10 mouse cellular contexts compared by ENCODE assay signal in genomic region chrX:68585246-68585645, GRCm38 (mm10).
DNase-seq lines count a peak whose midpoint lies in the region; ATAC-seq and TF ChIP-seq lines count a peak whose summit lies in the region.
"Had no signal": no experiment of that assay in that cellular context is flagged by ENCODE, and none has a peak within 500 bp of the region (broad histone marks: within the 10 kb centered on the region; RNA-seq: fewer than 3 reads in every experiment).

No protein-coding gene starts in this region.

- no peak for DNase-seq in liver, embryonic 14.5 days (ENCODE audit: low read depth in 3 of 3, low spot score in 3 of 3)
- no peak for DNase-seq in liver, embryonic 11.5 days (ENCODE audit: low spot score)
- peak; percentile 63 for DNase-seq in MN1 (ENCODE audit: low spot score)
- peak; percentile 25 for DNase-seq in cerebellum, adult 8-10 months
- peak; percentile 58 for DNase-seq in gastrocnemius, postnatal 10 days
- peak; percentile 15 to 42 for DNase-seq in left cerebral cortex, adult 2 months (ENCODE audit: extremely low spot score in 1 of 2, low spot score in 2 of 2)
- DNase-seq in testis, postnatal 10 days (ENCODE audit: low spot score): peak; percentile 64

- H3K9ac ChIP-seq in liver, embryonic 14.5 days (replicated peaks): no peak overlapping the region
- H3K9ac ChIP-seq in liver, embryonic 11.5 days (ENCODE audit: low read depth, low read length): no peak overlapping the region
- no peak overlapping the region for H3K9ac ChIP-seq in forebrain, embryonic 15.5 days (replicated peaks)

- no peak overlapping the region for H3K4me2 ChIP-seq in liver, embryonic 14.5 days (ENCODE audit: low read depth)
- H3K4me2 ChIP-seq in liver, embryonic 11.5 days: no peak overlapping the region
- H3K4me2 ChIP-seq in forebrain, embryonic 15.5 days (replicated peaks): no peak overlapping the region

- H3K27ac ChIP-seq in liver, embryonic 14.5 days: no peak overlapping the region
- H3K27ac ChIP-seq in liver, embryonic 11.5 days (ENCODE audit: low read depth, low read length): no peak overlapping the region
- H3K27ac ChIP-seq in left cerebral cortex, adult 2 months: no peak overlapping the region
- H3K27ac ChIP-seq in forebrain, embryonic 15.5 days (replicated peaks): no peak overlapping the region
- H3K27ac ChIP-seq: macrophage had no signal

- H3K27me3 ChIP-seq in liver, embryonic 14.5 days (ENCODE audit: control insufficient read depth, insufficient read depth, low read length): no peaks in the 10 kb centered on the region
- H3K27me3 ChIP-seq in liver, embryonic 11.5 days (replicated peaks; ENCODE audit: control insufficient read depth, insufficient read depth, low read length): no peaks in the 10 kb centered on the region
- no peaks in the 10 kb centered on the region for H3K27me3 ChIP-seq in forebrain, embryonic 15.5 days

- no peaks in the 10 kb centered on the region for H3K36me3 ChIP-seq in liver, embryonic 14.5 days (replicated peaks; ENCODE audit: control insufficient read depth, insufficient read depth, low read depth)
- no peaks in the 10 kb centered on the region for H3K36me3 ChIP-seq in liver, embryonic 11.5 days (ENCODE audit: control insufficient read depth, insufficient read depth, low read length)
- H3K36me3 ChIP-seq in forebrain, embryonic 15.5 days: no peaks in the 10 kb centered on the region

- no peaks in the 10 kb centered on the region for H3K4me1 ChIP-seq in liver, embryonic 14.5 days (replicated peaks; ENCODE audit: control insufficient read depth in 2 of 2, insufficient read depth in 2 of 2, low read length in 1 of 2)
- no peaks in the 10 kb centered on the region for H3K4me1 ChIP-seq in liver, embryonic 11.5 days (replicated peaks; ENCODE audit: control insufficient read depth, insufficient read depth, low read length)
- no peaks in the 10 kb centered on the region for H3K4me1 ChIP-seq in forebrain, embryonic 15.5 days

- WGBS in liver, embryonic 14.5 days (ENCODE audit: insufficient replicate concordance): 15% methylated on average over 9 of the region's 9 CpGs
- 23% methylated on average over 9 of the region's 9 CpGs for WGBS in liver, embryonic 11.5 days
- WGBS in forebrain, embryonic 15.5 days: 19% methylated on average over 9 of the region's 9 CpGs

- H3K4me3 ChIP-seq in liver, embryonic 14.5 days (ENCODE audit: insufficient read depth in 1 of 2, low read depth in 2 of 2, low read length in 2 of 2): no peak overlapping the region
- H3K4me3 ChIP-seq in liver, embryonic 11.5 days (ENCODE audit: low read depth, low read length): no peak overlapping the region
- no peak overlapping the region for H3K4me3 ChIP-seq in left cerebral cortex, adult 2 months
- no peak overlapping the region for H3K4me3 ChIP-seq in forebrain, embryonic 15.5 days
- H3K4me3 ChIP-seq: erythroblast, embryonic 14.5 days had no signal

- peak; percentile 12; the same call in 1 of the 2 replicates for TF ChIP-seq CTCF in liver, embryonic 14.5 days (IDR thresholded peaks at IDR 0.05; ENCODE audit: low read depth)
- TF ChIP-seq CTCF in left cerebral cortex, adult 2 months (IDR thresholded peaks at IDR 0.05): peak; percentile 67

- intact Hi-C loops in left cerebral cortex, adult 2 months (cut with DNase I): loop anchor here (10.0 kb wide), 1 partner anchor 270 kb away; no protein-coding TSS in a partner anchor

- TF ChIP-seq EP300 in liver, embryonic 14.5 days (IDR thresholded peaks at IDR 0.05; ENCODE audit: low read depth): no peak

- ATAC-seq in liver, embryonic 14.5 days (ENCODE audit: insufficient read depth): no peak
- ATAC-seq in liver, embryonic 11.5 days (replicated peaks; ENCODE audit: low FRiP score): no peak
- no peak for ATAC-seq in forebrain, embryonic 15.5 days (replicated peaks)

- no peaks in the 10 kb centered on the region for H3K9me3 ChIP-seq in liver, embryonic 14.5 days (ENCODE audit: control insufficient read depth, low read length)
- H3K9me3 ChIP-seq in liver, embryonic 11.5 days (ENCODE audit: control insufficient read depth, low read length): no peaks in the 10 kb centered on the region
- H3K9me3 ChIP-seq in forebrain, embryonic 15.5 days: no peaks in the 10 kb centered on the region

Comparison
In these comparisons a context has a peak if more than half of its experiments do, and no peak if none do; other contexts are left out.
1. DNase-seq: peak in MN1 (single experiment), cerebellum, adult 8-10 months (single experiment), gastrocnemius, postnatal 10 days (single experiment), left cerebral cortex, adult 2 months (2 of 2) and testis, postnatal 10 days (single experiment); none in liver, embryonic 14.5 days (0 of 3) and liver, embryonic 11.5 days (single experiment).